Mouse (Mus musculus): ENCODE measurements at regions not wholly inside any gene's neighbourhood (a gene's known extent, or its start where the extent isn't known, plus 50 kb on each side); places are given as distances from the start of the nearest gene placed in this dataset.

- intact Hi-C loops (cut with DNase I): no loop called here
- peak in 1 of 2 experiments; percentile 86 for DNase-seq (ENCODE audit: extremely low spot score in 1 of 2, low spot score in 2 of 2)
Observed at GRCm38 (mm10) chr4:62755237-62755900, 195.7 kb downstream of the Rgs3 start.

DNA sequence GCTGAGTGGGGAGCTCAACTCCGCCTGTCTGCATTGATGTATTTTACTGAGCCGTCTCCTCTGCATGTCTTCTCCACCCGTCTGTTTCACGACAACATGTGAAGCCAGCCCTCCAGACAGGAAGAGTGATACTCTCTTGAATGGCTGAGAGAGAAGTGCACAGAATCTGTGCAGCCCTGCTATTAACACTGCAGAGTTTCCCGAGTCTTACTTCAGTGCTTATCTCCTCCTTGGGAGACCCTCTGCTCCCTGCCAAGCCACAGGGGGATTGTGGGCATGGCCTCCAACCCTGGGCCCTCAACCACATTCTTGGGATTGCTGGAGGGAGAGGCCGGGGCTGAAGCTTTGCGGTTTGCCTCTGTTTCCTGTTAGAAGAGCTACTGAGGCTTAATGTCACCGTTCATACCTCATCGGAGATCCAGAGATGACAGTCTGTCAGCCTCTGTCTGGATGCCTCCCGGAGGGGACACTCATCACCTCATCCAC lies 197.1 kb downstream of the Rgs3 start:
- intact Hi-C loops (cut with DNase I): no loop called here
- DNase-seq (ENCODE audit: extremely low spot score in 1 of 2, low spot score in 2 of 2): no peak

DNA sequence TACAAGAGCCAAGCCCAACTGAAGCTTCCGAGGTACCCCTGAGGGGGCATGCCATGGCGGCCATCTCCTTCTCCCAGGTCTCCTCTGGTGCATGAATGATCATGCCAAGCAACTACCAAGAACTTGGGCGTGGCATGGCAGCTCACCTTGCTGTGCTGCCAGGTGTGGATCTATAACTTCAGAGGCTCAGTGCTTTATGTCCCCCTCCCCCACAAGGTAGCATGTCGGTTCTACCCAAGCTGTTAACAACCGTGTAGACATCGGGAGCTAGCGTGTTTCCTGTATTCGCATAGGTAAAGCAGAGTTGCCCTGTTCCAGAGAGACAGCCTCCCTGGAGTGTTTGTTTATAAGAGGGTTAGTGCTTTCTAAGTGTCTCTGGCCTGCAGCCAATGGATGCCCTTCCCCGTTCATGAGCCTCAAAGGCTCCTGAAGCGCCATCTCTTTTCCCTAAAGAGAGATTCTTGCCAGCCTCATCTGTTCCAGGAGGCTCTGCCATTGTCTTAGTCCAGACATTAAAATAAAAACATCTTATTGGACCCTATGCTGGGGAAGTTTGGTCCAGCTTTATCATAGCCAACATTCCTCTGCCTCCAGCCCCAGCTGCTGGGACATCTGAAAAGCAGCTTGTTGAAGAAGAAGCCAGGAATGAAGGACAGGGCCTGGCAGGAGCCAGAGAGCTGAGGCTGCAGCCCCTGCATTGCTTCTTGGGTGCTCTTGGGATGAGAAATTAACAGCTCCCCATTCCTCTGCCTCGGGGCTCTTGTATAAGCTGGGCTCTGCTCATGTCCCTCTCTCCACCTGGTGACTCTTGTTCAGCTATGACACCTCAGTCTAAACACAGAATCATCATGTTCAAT lies 201.3 kb downstream of the Rgs3 start:
- intact Hi-C loops (cut with DNase I): loop anchor here (1.0 to 5.0 kb wide), 3 partner anchors 62 to 304 kb away; no protein-coding TSS in a partner anchor
- no peak for DNase-seq (ENCODE audit: extremely low spot score in 1 of 2, low spot score in 2 of 2)

GRCm38 (mm10) chr4:62761672-62762071 lies 202.0 kb downstream of the Rgs3 start:
- intact Hi-C loops (cut with DNase I): loop anchor here (1.0 to 5.0 kb wide), 3 partner anchors 62 to 304 kb away; no protein-coding TSS in a partner anchor
- DNase-seq (ENCODE audit: extremely low spot score in 1 of 2, low spot score in 2 of 2): peak; percentile 83 to 87

GRCm38 (mm10) chr4:62763990-62764389 lies 201.4 kb upstream of the Zfp618 start:
- peak; percentile 82 to 86 for DNase-seq (ENCODE audit: extremely low spot score in 1 of 2, low spot score in 2 of 2)
- intact Hi-C loops (cut with DNase I): loop anchor here (5.0 kb wide), 1 partner anchor 307 kb away; no protein-coding TSS in a partner anchor

GRCm38 (mm10) chr4:62769469-62770234 lies 195.7 kb upstream of the Zfp618 start:
- intact Hi-C loops (cut with DNase I): no loop called here
- no peak for DNase-seq (ENCODE audit: extremely low spot score in 1 of 2, low spot score in 2 of 2)

DNA sequence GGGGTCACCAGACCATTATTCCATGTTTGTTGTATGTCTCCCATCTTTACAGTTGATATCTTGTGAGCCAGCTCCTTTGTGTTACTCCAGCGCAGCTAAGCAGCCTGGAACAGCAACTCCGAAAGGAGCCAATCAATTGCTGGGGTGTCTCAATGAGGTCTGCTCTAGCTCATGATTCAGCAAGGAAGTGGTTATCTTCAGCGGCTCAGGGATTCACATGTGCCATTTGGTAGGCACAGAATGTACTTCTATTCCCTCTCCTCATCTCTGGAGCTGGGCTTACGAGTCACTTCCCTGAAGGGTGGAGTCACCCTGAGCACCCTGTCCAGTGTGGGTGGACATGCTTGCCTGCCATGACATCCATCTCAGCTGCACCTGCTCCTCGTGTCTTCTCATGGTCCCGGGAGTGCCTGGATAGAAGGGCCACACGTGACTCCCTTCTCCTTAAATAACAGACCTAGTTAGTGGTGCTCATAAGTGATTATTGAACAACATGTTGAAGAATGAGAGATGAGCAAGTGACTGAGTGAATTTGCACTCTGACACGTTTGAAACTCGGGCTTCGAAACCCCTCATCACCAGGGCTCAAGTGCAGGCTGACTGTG lies 190.3 kb upstream of the Zfp618 start:
- no peak for DNase-seq (ENCODE audit: extremely low spot score in 1 of 2, low spot score in 2 of 2)
- intact Hi-C loops (cut with DNase I): no loop called here

- intact Hi-C loops (cut with DNase I): no loop called here
- DNase-seq (ENCODE audit: extremely low spot score in 1 of 2, low spot score in 2 of 2): no peak
Observed at GRCm38 (mm10) chr4:62776881-62777280, 188.5 kb upstream of the Zfp618 start.

DNA sequence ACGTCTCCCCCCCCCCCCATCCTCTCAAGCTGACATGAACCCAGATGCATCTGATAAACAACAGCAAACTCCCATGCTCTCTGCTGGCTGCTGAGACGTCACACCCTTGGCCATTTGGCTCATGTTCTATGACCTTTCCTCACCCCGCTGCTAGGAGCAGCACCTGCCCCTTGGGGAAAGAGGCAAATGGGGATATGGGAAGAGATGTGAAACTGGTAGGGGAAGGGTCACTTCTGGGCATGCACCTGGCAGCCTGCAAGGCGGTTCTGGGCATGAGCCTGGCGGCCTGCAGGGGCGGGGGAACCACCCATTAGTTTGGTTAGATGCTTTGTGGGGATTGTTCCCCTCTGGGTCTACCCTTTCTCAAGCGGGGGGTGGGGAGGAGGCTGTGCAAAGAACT lies 187.9 kb upstream of the Zfp618 start:
- DNase-seq (ENCODE audit: extremely low spot score in 1 of 2, low spot score in 2 of 2): no peak
- intact Hi-C loops (cut with DNase I): no loop called here

GRCm38 (mm10) chr4:62778621-62779020 lies 186.8 kb upstream of the Zfp618 start:
- intact Hi-C loops (cut with DNase I): no loop called here
- no peak for DNase-seq (ENCODE audit: extremely low spot score in 1 of 2, low spot score in 2 of 2)

GRCm38 (mm10) chr4:62780409-62780808 lies 185.0 kb upstream of the Zfp618 start:
- intact Hi-C loops (cut with DNase I): loop anchor here (2.0 kb wide), 2 partner anchors 186 to 338 kb away; no protein-coding TSS in a partner anchor
- peak; percentile 90 to 92 for DNase-seq (ENCODE audit: extremely low spot score in 1 of 2, low spot score in 2 of 2)

- no peak for DNase-seq (ENCODE audit: extremely low spot score in 1 of 2, low spot score in 2 of 2)
- intact Hi-C loops (cut with DNase I): loop anchor here (2.0 kb wide), 2 partner anchors 186 to 338 kb away; no protein-coding TSS in a partner anchor
Observed at GRCm38 (mm10) chr4:62780837-62781236, 184.5 kb upstream of the Zfp618 start.

DNA sequence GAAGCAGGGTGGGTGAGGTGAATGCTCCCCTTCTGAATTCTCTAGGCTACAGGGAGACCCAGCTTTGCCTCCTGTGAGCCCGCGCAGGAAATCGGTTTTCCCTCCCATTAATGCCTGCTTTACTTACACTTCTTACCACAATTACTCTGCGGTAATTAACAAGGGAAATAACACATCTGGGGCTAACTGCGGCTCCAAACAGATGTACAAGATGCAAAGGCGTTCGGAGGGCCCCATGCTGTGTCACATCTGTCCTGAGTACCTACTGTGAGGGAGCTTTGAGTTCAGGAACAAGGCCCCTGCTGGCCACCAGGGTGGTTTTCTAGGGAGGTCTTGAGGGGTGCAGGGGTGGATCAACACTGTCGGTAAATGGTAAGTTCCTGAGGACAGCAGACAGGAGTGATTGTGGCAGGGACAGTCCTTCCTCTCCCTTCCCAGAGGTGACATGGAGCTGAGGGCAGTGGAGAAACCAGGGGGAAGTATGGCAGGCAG lies 184.0 kb upstream of the Zfp618 start:
- intact Hi-C loops (cut with DNase I): loop anchor here (2.0 kb wide), 2 partner anchors 185 to 337 kb away; no protein-coding TSS in a partner anchor
- DNase-seq (ENCODE audit: extremely low spot score in 1 of 2, low spot score in 2 of 2): no peak

DNA sequence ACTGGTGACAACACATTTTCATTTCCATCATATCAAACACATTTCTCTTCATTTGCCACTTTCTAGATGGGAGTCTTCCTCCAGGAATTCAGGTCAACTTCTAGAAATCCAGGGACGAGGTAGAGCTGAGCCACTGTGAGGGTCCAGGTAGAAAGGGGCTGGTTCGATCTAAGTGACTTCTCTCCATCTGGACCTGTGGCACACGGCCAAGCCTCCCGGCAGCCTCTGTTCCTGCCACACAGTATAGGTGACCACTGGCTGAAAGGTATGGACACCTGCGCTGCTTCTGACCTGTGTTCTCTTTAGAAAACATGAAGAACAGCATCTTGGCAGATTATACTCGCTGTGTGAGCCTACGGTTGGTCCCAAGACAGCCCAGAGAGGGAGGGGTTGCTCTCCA lies 179.7 kb upstream of the Zfp618 start:
- intact Hi-C loops (cut with DNase I): no loop called here
- DNase-seq (ENCODE audit: extremely low spot score in 1 of 2, low spot score in 2 of 2): no peak

- DNase-seq (ENCODE audit: extremely low spot score in 1 of 2, low spot score in 2 of 2): no peak
- intact Hi-C loops (cut with DNase I): no loop called here
Observed at GRCm38 (mm10) chr4:62789696-62790095, 175.7 kb upstream of the Zfp618 start.

GRCm38 (mm10) chr4:62793582-62793981 lies 171.8 kb upstream of the Zfp618 start:
- intact Hi-C loops (cut with DNase I): no loop called here
- DNase-seq (ENCODE audit: extremely low spot score in 1 of 2, low spot score in 2 of 2): no peak

DNA sequence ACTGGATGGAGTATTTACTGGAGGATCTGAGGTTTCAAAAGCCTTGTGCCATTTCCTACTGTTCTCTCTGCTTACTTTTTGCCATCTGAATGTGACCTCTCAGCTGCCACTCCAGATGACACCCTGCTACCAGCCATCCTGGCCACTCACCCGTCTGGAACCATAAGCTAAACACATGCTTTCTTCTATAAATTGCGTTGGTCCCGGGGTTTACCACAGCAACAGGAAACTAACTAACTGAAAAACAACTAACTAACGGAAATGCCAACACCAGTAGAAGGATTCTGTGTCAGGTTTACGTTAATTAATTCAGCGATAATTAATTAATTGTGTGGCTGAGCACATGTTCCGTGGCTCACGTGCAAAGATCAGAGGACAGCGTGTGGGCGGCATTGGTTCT lies 169.8 kb upstream of the Zfp618 start:
- intact Hi-C loops (cut with DNase I): no loop called here

GRCm38 (mm10) chr4:62799923-62800322 lies 165.4 kb upstream of the Zfp618 start:
- intact Hi-C loops (cut with DNase I): no loop called here
- no peak for DNase-seq (ENCODE audit: extremely low spot score in 1 of 2, low spot score in 2 of 2)

More for the DNA sequence above, 169.8 kb upstream of the Zfp618 start:
- DNase-seq (ENCODE audit: extremely low spot score in 1 of 2, low spot score in 2 of 2): no peak

Data from left cerebral cortex, postnatal 10 days (tissue).